Mouse (Mus musculus): Measurements from ENCODE around the gene Ipo4. TPM values are rescaled to one million over a fixed set of nuclear protein-coding genes. Genes with fewer than 3 reads are reported as not detected.

Ipo4 gene
- polyA plus RNA-seq, 1 experiment from 2014 or later = 86.3 TPM

GRCm38 (mm10) chr14:55576376-55576775, 59.4 kb downstream of the Ipo4 start:
- Histone ChIP-seq H3K27ac (ENCODE audit: low read length) (no peak overlapping the region), H3K9ac (ENCODE audit: low read length) (0 out of 2 replicates have a peak overlapping the region, but pooled peaks have one; percentile 3), H3K4me2 (ENCODE audit: low read depth, low read length) (no peak overlapping the region), H3K36me3 (ENCODE audit: control insufficient read depth, insufficient read depth, low read length) (peaks cover 7% of the 10 kb centered on the region), H3K9me3 (replicated peaks; ENCODE audit: control insufficient read depth, low read length) (no peaks in the 10 kb centered on the region), H3K4me3 (replicated peaks; ENCODE audit: low read length) (no peak overlapping the region), H3K27me3 (ENCODE audit: control insufficient read depth, insufficient read depth, low read length) (no peaks in the 10 kb centered on the region), H3K4me1 (ENCODE audit: control insufficient read depth, insufficient read depth, low read length) (peaks cover 13% of the 10 kb centered on the region)
- no peak for ATAC-seq (ENCODE audit: insufficient read depth, low FRiP score)
- 79% methylated on average over 16 of the region's 16 CpGs for WGBS

- Histone ChIP-seq H3K27ac (ENCODE audit: low read length) (no peak overlapping the region), H3K27me3 (ENCODE audit: control insufficient read depth, insufficient read depth, low read length) (no peaks in the 10 kb centered on the region), H3K9ac (ENCODE audit: low read length) (peak overlapping the region; percentile 39; the same call in 1 of the 2 replicates), H3K4me3 (replicated peaks; ENCODE audit: low read length) (no peak overlapping the region), H3K4me1 (ENCODE audit: control insufficient read depth, insufficient read depth, low read length) (peaks cover 13% of the 10 kb centered on the region), H3K4me2 (ENCODE audit: low read depth, low read length) (0 out of 2 replicates have a peak overlapping the region, but pooled peaks have one; percentile 21), H3K36me3 (ENCODE audit: control insufficient read depth, insufficient read depth, low read length) (peaks cover 5% of the 10 kb centered on the region), H3K9me3 (replicated peaks; ENCODE audit: control insufficient read depth, low read length) (no peaks in the 10 kb centered on the region)
- ATAC-seq (ENCODE audit: insufficient read depth, low FRiP score) = no peak
- 76% methylated on average over 13 of the region's 13 CpGs for WGBS
Observed at GRCm38 (mm10) chr14:55575711-55576110, 60.0 kb downstream of the Ipo4 start.

Other genes with a start within 250 kb of the Ipo4 start
- gene Dhrs4, start 157.2 kb downstream of the Ipo4 start, polyA plus RNA-seq (2015; fragmentation: Nextera tagmentation; extraction: Ambion mirVana) = 108 and 109 TPM in 2 replicates
- gene Carmil3, start 145.3 kb downstream of the Ipo4 start, polyA plus RNA-seq (2015; fragmentation: Nextera tagmentation; extraction: Ambion mirVana) = 1.8 and 1.9 TPM in 2 replicates
- 0.25 and 0.31 TPM in 2 replicates for gene Cpne6, start 125.5 kb downstream of the Ipo4 start, polyA plus RNA-seq (2015; fragmentation: Nextera tagmentation; extraction: Ambion mirVana)
- gene Nrl, start 111.0 kb downstream of the Ipo4 start, polyA plus RNA-seq (2015; fragmentation: Nextera tagmentation; extraction: Ambion mirVana) = not detected in 2 replicates
- 50.1 and 54.5 TPM in 2 replicates for gene Pck2, start 95.7 kb downstream of the Ipo4 start, polyA plus RNA-seq (2015; fragmentation: Nextera tagmentation; extraction: Ambion mirVana)
- 76.7 and 77.6 TPM in 2 replicates for gene Dcaf11, start 76.0 kb downstream of the Ipo4 start, polyA plus RNA-seq (2015; fragmentation: Nextera tagmentation; extraction: Ambion mirVana)
- gene A730061H03Rik, start 75.6 kb downstream of the Ipo4 start, polyA plus RNA-seq (2015; fragmentation: Nextera tagmentation; extraction: Ambion mirVana) = 0.89 and 1.2 TPM in 2 replicates
- 0.64 and 8.1 TPM in 2 replicates for gene Fitm1, start 60.3 kb downstream of the Ipo4 start, polyA plus RNA-seq (2015; fragmentation: Nextera tagmentation; extraction: Ambion mirVana)
- 149 and 162 TPM in 2 replicates for gene Psme1, start 57.8 kb downstream of the Ipo4 start, polyA plus RNA-seq (2015; fragmentation: Nextera tagmentation; extraction: Ambion mirVana)
- gene Emc9, start 50.7 kb downstream of the Ipo4 start, polyA plus RNA-seq (2015; fragmentation: Nextera tagmentation; extraction: Ambion mirVana) = 11.4 and 11.5 TPM in 2 replicates
- gene Psme2, start 44.8 kb downstream of the Ipo4 start, polyA plus RNA-seq (2015; fragmentation: Nextera tagmentation; extraction: Ambion mirVana) = 203 and 283 TPM in 2 replicates
- gene Rnf31, start 44.2 kb downstream of the Ipo4 start, polyA plus RNA-seq (2015; fragmentation: Nextera tagmentation; extraction: Ambion mirVana) = 18.1 and 19.1 TPM in 2 replicates
- 10.7 and 12.4 TPM in 2 replicates for gene Irf9, start 32.4 kb downstream of the Ipo4 start, polyA plus RNA-seq (2015; fragmentation: Nextera tagmentation; extraction: Ambion mirVana)
- 10.9 and 13.8 TPM in 2 replicates for gene Rec8, start 17.9 kb downstream of the Ipo4 start, polyA plus RNA-seq (2015; fragmentation: Nextera tagmentation; extraction: Ambion mirVana)
- gene Gm49378, start 1.9 kb upstream of the Ipo4 start, polyA plus RNA-seq (2015; fragmentation: Nextera tagmentation; extraction: Ambion mirVana) = 2.0 and 2.5 TPM in 2 replicates
- 116 and 123 TPM in 2 replicates for gene Tm9sf1, start 7.8 kb upstream of the Ipo4 start, polyA plus RNA-seq (2015; fragmentation: Nextera tagmentation; extraction: Ambion mirVana)
- gene Tssk4, start 14.2 kb upstream of the Ipo4 start, polyA plus RNA-seq (2015; fragmentation: Nextera tagmentation; extraction: Ambion mirVana) = 0.50 and 1.1 TPM in 2 replicates
- 54.4 and 55.8 TPM in 2 replicates for gene Mdp1, start 24.6 kb upstream of the Ipo4 start, polyA plus RNA-seq (2015; fragmentation: Nextera tagmentation; extraction: Ambion mirVana)
- gene Gmpr2, start 36.0 kb upstream of the Ipo4 start, polyA plus RNA-seq (2015; fragmentation: Nextera tagmentation; extraction: Ambion mirVana) = 58.0 and 63.4 TPM in 2 replicates
- 462 and 484 TPM in 2 replicates for gene Nedd8, start 36.2 kb upstream of the Ipo4 start, polyA plus RNA-seq (2015; fragmentation: Nextera tagmentation; extraction: Ambion mirVana)
- gene Tinf2, start 45.9 kb upstream of the Ipo4 start, polyA plus RNA-seq (2015; fragmentation: Nextera tagmentation; extraction: Ambion mirVana) = 34.4 and 36.3 TPM in 2 replicates
- gene Tgm1, start 78.0 kb upstream of the Ipo4 start, polyA plus RNA-seq (2015; fragmentation: Nextera tagmentation; extraction: Ambion mirVana) = 53.1 and 72.9 TPM in 2 replicates
- gene Rabggta, start 86.3 kb upstream of the Ipo4 start, polyA plus RNA-seq (2015; fragmentation: Nextera tagmentation; extraction: Ambion mirVana) = 36.3 and 37.1 TPM in 2 replicates
- 107 and 125 TPM in 2 replicates for gene Dhrs1, start 109.7 kb upstream of the Ipo4 start, polyA plus RNA-seq (2015; fragmentation: Nextera tagmentation; extraction: Ambion mirVana)
- gene Nop9, start 109.7 kb upstream of the Ipo4 start, polyA plus RNA-seq (2015; fragmentation: Nextera tagmentation; extraction: Ambion mirVana) = 23.8 and 28.4 TPM in 2 replicates
- 14.8 and 15.1 TPM in 2 replicates for gene Cideb, start 122.5 kb upstream of the Ipo4 start, polyA plus RNA-seq (2015; fragmentation: Nextera tagmentation; extraction: Ambion mirVana)
- gene Ltb4r2, start 125.5 kb upstream of the Ipo4 start, polyA plus RNA-seq (2015; fragmentation: Nextera tagmentation; extraction: Ambion mirVana) = 0.71 and 0.81 TPM in 2 replicates
- 2.4 and 4.8 TPM in 2 replicates for gene Ltb4r1, start 130.0 kb upstream of the Ipo4 start, polyA plus RNA-seq (2015; fragmentation: Nextera tagmentation; extraction: Ambion mirVana)
- 7.7 and 8.2 TPM in 2 replicates for gene Adcy4, start 148.1 kb upstream of the Ipo4 start, polyA plus RNA-seq (2015; fragmentation: Nextera tagmentation; extraction: Ambion mirVana)
- gene Ripk3, start 152.9 kb upstream of the Ipo4 start, polyA plus RNA-seq (2015; fragmentation: Nextera tagmentation; extraction: Ambion mirVana) = 32.7 and 34.4 TPM in 2 replicates
- 32.9 and 33.9 TPM in 2 replicates for gene Nfatc4, start 187.2 kb upstream of the Ipo4 start, polyA plus RNA-seq (2015; fragmentation: Nextera tagmentation; extraction: Ambion mirVana)
- 18.0 and 19.3 TPM in 2 replicates for gene Nynrin, start 218.1 kb upstream of the Ipo4 start, polyA plus RNA-seq (2015; fragmentation: Nextera tagmentation; extraction: Ambion mirVana)
- 0.45 and 0.66 TPM in 2 replicates for gene Cbln3, start 248.4 kb upstream of the Ipo4 start, polyA plus RNA-seq (2015; fragmentation: Nextera tagmentation; extraction: Ambion mirVana)
- gene Khnyn, start 249.0 kb upstream of the Ipo4 start, polyA plus RNA-seq (2015; fragmentation: Nextera tagmentation; extraction: Ambion mirVana) = 18.5 and 21.7 TPM in 2 replicates

All from stomach, embryonic 16.5 days (tissue).